Mouse (Mus musculus): Measurements from ENCODE around the gene Rab39.

The Rab39 gene

DNA sequence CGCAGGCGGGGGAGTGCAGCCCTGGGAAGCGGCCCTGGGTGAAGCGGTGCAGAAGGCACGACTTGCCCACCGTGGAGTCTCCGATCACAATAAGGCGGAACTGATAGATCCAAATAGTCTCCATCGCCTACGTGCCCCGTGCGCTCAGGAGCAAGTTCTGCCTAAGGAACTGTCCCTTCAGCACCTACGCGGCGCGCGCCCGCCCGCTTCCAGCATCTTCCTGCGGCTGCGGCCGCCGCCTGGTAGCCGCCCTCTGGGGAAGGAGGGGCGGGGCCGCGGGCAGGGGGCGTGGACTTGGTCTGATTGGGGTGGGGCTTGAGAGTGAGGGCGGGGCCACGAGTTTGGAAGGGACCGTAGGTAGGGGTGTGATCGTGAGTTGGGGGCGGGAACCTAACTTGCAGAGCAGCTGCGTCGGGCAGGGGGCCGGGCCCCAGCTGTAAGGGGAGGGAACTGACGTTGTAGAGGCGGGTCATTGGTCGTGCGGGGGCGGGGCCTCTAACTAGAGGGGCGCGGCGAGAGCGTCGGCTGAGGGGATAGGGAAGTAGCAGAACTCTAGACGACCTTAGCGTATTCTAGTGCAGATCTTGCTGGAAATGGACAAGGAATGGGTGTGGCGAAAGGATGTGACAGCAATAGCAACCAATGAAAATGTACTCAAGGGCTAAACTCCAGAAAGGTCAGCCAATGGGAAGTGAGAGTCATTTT is at the start of gene Rab39:
Gene Rab39 (minus strand): TSS at position 241 of the 705 bp plus-strand sequence.
- peak; percentile 25 to 48 for DNase-seq

- DNase-seq: no peak
These were observed 48.8 kb upstream of the Rab39 start for GRCm38 (mm10) chr9:53754801-53755200.

DNA sequence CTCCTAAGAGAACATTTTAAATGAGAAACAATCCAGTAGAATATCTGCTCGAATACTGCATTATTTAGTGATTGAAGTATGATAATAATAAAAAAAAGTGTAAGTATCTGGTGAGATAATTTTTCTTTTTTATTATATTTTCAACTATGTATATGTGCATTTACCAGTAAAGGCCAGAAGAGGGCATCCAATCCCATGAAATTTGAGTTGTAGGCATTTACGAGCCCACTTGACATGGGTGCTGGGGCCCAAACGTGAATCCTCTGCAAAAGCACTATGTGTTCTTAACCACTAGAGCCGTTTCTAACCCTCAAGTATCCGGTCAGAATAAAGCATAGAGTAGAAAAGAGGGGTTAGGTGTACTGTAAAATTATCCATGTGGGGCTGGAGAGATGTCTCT is 44.9 kb upstream of the Rab39 start:
- no peak for DNase-seq

DNA sequence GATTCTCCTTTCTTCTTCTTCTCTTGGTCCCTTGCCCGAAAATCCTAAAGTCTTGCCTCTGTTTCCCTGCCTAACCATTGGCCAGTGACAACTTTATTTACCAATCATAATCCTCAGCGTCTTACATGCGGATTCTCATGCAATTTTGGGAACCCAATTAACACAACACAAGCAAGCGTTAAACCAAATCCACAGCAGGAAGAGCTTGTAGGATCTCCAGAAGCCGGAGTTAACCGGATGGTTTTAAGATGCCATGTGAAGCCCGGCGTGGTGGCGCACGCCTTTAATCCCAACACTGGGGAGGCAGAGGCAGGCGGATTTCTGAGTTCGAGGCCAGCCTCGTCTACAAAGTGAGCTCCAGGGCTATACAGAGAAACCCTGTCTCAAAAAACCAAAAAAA is 44.4 kb upstream of the Rab39 start:
- DNase-seq: no peak

GRCm38 (mm10) chr9:53740829-53741404 is 34.9 kb upstream of the Rab39 start:
- DNase-seq: no peak

DNA sequence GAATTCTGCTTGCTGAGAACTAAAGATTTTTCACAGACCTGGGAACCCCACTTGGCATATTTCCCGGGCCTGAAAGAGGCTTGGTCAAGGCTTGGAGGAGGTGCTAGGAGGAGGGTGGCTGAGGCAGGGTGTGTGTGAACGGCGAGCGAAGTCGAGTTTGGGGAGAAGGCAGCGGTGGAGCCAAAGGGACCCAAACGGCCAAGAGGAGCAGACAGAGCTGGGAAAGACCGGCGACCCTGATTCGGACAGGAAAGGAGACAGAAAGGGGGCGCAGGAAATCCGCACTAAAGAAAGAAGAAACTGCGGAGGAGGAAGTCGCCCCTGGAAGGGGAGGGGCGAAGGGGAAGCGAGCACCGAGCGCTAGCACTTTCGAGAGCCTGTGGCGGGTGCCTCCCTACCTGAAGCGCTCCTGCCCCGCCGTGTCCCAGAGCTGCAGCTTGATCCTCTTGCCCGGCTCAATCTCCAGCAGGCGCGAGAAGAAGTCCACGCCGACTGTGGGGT is 491 bp downstream of the Rab39 start:
- DNase-seq: peak; percentile 7 to 24

DNA sequence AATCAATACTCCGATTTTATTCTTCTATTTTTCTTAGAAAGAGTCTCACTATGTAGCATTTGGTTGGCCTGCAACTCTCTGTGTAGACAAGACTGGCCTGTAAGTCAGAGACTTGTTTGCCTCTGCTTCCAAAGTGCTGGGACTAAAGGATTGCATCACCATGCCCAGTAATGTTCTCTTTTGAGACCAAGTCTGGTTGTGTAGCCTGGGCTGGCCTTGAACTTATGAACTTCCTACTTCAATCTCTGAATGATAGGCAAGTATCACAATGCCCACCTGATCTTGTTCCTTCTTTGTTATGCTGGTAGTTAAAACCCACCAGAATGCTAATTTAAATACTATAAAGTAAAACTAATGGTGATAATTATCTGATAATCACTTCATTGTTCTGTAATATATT is 3.0 kb downstream of the Rab39 start:
- DNase-seq: no peak

DNA sequence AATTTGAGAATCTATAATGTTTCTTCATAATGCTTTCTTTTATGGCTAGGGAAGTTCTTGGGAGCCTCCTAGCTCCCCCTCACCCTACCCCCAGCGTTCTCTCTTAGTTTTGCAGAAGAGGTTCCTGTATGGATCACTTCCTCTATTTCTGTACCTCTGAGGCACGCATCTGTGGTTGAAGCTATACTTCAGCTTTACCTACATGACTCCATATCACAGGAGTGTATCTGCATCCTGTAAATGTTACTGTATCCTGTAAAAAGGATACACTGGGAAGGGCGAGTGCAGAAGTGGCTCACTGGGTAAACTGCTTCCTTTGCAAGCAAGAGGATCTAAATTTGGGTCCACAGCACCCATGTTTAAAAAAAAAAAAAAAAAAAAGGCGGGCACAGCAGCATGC is 5.5 kb downstream of the Rab39 start:
- DNase-seq: no peak

DNA sequence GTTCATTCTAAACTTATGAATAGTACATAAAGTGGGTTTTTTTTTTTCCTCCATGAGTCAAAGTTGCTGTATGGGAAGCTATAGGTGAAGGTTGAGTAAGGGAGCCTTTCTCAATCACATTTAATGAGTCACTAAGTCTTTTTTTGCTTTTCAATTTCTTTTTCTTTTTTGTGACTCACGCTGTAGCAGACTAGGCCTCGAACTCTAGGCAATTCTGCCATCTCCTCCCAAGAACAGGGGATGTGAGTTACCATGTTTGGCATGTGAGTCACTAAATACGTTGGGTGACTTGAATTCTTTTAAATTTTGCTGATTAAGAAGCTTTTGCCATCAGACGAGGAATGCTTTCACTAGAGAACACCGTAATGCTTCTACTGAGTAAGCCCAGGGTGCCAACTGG is 10.2 kb downstream of the Rab39 start:
- no peak for DNase-seq

DNA sequence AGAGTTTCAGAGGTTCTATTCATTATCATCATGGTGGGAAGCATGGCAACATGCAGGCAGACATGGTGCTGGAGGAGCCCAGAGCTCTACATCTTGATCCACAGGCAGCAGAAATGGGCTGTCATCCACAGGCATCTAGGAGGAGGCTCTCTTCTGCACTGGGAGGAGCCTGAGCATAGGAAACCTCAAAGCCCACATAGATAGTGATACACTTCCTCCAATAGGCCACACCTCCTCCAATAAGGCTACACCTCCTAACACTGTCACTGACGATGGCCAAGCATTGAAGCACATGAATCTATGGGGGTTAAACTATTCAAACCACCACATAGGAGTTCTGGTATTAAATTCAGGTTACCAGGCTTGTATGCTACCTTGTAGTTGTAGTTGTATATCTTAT is 12.3 kb downstream of the Rab39 start:
- no peak for DNase-seq

- DNase-seq: no peak
These were observed 14.0 kb downstream of the Rab39 start for GRCm38 (mm10) chr9:53691745-53692670.

DNA sequence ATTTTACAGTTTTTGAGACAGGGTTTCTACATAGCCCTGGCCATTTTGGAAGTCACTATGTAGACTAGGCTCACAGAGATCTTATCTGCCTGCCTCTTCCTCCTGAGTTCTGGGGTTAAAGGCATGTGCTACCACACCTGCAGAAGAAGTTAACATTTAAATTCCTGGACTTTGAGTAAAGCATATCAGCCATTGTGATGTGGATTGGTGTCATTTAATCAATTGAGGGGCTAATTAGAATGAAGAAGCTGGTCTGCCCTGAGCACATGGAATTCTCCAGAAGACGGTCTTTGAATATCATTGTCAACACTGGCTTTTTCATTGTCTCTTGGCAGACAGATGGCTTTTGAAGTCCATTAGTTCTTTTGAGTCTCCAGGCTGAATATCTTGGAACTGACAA is 25.2 kb downstream of the Rab39 start:
- no peak for DNase-seq

GRCm38 (mm10) chr9:53676921-53677320 is 29.1 kb downstream of the Rab39 start:
- no peak for DNase-seq

- DNase-seq: peak; percentile 72 to 81
These were observed 32.5 kb downstream of the Rab39 start for GRCm38 (mm10) chr9:53673571-53673970.

GRCm38 (mm10) chr9:53669680-53670219 is 36.3 kb downstream of the Rab39 start, which contains the start of gene Cul5:
Gene Cul5 (minus strand): TSS chr9:53670014.
- DNase-seq: no peak

- DNase-seq: peak; percentile 93 to 94
These were observed 38.9 kb downstream of the Rab39 start for GRCm38 (mm10) chr9:53667020-53667669.

DNA sequence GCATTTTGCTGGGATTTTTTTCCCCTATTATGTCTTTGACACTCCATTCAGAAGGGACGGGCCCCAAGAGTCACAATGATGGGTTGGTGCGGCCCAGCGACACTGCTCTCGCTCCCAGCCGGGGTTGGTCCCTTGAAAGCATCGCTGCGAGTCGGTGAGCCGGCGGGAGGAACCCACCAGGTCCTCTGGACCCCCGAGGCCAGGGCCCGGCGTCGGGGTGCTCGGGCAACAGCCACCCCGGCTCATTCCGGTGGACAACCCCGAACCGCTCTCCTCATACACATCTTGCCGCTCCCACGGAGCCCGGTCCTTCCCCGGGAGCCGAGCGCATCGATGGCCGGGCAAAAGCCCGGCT is 39.4 kb downstream of the Rab39 start:
- DNase-seq: no peak

GRCm38 (mm10) chr9:53665428-53665827 is 40.6 kb downstream of the Rab39 start:
- DNase-seq: no peak

DNA sequence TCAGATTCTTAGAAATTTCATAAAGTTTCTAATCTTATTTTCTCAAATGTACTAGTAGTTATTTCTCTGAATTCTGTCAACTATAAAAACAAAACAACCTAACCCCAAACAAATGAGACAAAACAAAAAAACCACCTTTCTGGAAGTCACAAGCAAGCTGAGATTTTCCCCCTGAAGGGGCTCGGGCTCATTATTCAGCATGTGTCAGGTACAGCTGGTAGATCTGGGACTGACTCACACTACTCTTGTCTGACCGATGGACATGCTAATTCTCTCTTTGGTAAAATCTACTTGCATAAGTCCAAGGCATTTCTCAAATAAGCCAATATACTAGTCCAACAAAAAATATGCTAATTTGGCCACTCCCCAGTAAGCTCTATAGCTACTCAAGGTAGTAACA is 41.2 kb downstream of the Rab39 start:
- no peak for DNase-seq

- DNase-seq: no peak
These were observed 71.2 kb downstream of the Rab39 start for GRCm38 (mm10) chr9:53634796-53635195.
